In the genomic region with DNA sequence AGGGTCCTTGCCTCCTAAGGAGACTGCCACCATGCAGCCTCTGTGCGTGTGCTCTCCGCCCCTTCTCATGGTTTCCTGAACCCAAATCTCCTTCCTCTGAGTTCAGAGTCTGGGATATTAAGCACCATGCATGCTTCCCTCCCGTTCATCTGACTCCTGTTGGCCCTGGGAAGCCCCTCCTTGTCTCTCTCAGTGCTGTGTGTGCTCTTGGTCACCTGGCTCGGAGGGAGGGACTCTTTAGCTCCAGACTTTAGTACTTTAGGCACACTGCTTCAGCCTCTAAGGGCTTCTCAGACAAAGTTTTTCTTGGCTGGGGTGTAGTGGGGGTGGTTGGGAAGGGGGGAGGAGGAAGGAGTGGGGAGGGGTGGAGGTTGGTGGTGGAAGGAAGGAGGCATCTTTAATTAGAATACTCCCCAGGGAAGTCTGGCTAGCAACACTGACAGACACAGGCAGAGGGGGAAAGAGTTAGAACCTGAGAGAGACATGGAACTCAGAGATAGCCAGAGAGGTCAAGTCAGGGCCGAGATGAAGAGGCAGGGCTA, we compare ENCODE assay signal across 11 mouse cellular contexts. TPM values are rescaled to one million over a fixed set of nuclear protein-coding genes. Genes with fewer than 3 reads are reported as not detected.
DNase-seq lines count a peak whose midpoint lies in the region; ATAC-seq and TF ChIP-seq lines count a peak whose summit lies in the region.
"Had no signal": no experiment of that assay in that cellular context is flagged by ENCODE, and none has a peak within 500 bp of the region (broad histone marks: within the 10 kb centered on the region; RNA-seq: fewer than 3 reads in every experiment).

No protein-coding gene starts in this region.

- no peaks in the 10 kb centered on the region for H3K36me3 ChIP-seq in heart, embryonic 15.5 days
- H3K36me3 ChIP-seq in lung, embryonic 14.5 days (ENCODE audit: insufficient read depth) = no peaks in the 10 kb centered on the region
- no peaks in the 10 kb centered on the region for H3K36me3 ChIP-seq in liver, embryonic 15.5 days (replicated peaks)
- no peaks in the 10 kb centered on the region for H3K36me3 ChIP-seq in stomach, postnatal 0 days (ENCODE audit: control insufficient read depth, insufficient read depth, low read length)
- H3K36me3 ChIP-seq: forebrain, embryonic 10.5 days; hindbrain, embryonic 12.5 days had no signal

- H3K4me2 ChIP-seq in heart, embryonic 15.5 days = peak overlapping the region; percentile 43
- peak overlapping the region; percentile 29; the same call in 1 of the 2 replicates for H3K4me2 ChIP-seq in lung, embryonic 14.5 days
- H3K4me2 ChIP-seq in liver, embryonic 15.5 days = peak overlapping the region; percentile 32
- H3K4me2 ChIP-seq in stomach, postnatal 0 days (replicated peaks; ENCODE audit: low read depth) = no peak overlapping the region
- H3K4me2 ChIP-seq: hindbrain, embryonic 12.5 days had no signal

- TF ChIP-seq CTCF in lung, embryonic 14.5 days (IDR thresholded peaks at IDR 0.05; ENCODE audit: low read depth) = no peak
- TF ChIP-seq CTCF in stomach, postnatal 0 days (IDR thresholded peaks at IDR 0.05; ENCODE audit: low read depth) = no peak

- TF ChIP-seq EP300 in stomach, postnatal 0 days (optimal IDR thresholded peaks at IDR 0.05) = no peak

- H3K9ac ChIP-seq in heart, embryonic 15.5 days = no peak overlapping the region
- H3K9ac ChIP-seq in lung, embryonic 14.5 days = no peak overlapping the region; the same call in 1 of the 2 replicates
- no peak overlapping the region for H3K9ac ChIP-seq in liver, embryonic 15.5 days
- no peak overlapping the region for H3K9ac ChIP-seq in stomach, postnatal 0 days (ENCODE audit: low read length)
- H3K9ac ChIP-seq: hindbrain, embryonic 12.5 days had no signal

- no peaks in the 10 kb centered on the region for H3K9me3 ChIP-seq in heart, embryonic 15.5 days (replicated peaks)
- H3K9me3 ChIP-seq in lung, embryonic 14.5 days (ENCODE audit: low read depth, low read length) = no peaks in the 10 kb centered on the region
- H3K9me3 ChIP-seq in liver, embryonic 15.5 days (replicated peaks) = no peaks in the 10 kb centered on the region
- H3K9me3 ChIP-seq in stomach, postnatal 0 days (ENCODE audit: control insufficient read depth, low read length) = no peaks in the 10 kb centered on the region
- H3K9me3 ChIP-seq: forebrain, embryonic 10.5 days; hindbrain, embryonic 12.5 days had no signal

- intact Hi-C loops in heart, postnatal 14 days (cut with DNase I) = loop anchor here (10.0 kb wide), 1 partner anchor 673 kb away; no protein-coding TSS in a partner anchor

- no peak overlapping the region for H3K4me3 ChIP-seq in heart, embryonic 15.5 days
- H3K4me3 ChIP-seq in lung, embryonic 14.5 days (ENCODE audit: low read depth, low read length) = no peak overlapping the region
- no peak overlapping the region for H3K4me3 ChIP-seq in liver, embryonic 15.5 days (replicated peaks)
- H3K4me3 ChIP-seq in stomach, postnatal 0 days (ENCODE audit: low read depth, low read length) = no peak overlapping the region
- H3K4me3 ChIP-seq: forebrain, embryonic 10.5 days; hindbrain, embryonic 12.5 days had no signal

- no peaks in the 10 kb centered on the region for H3K27me3 ChIP-seq in heart, embryonic 15.5 days
- no peaks in the 10 kb centered on the region for H3K27me3 ChIP-seq in lung, embryonic 14.5 days (ENCODE audit: insufficient read depth, low read length)
- peaks cover 11% of the 10 kb centered on the region for H3K27me3 ChIP-seq in liver, embryonic 15.5 days
- no peaks in the 10 kb centered on the region for H3K27me3 ChIP-seq in stomach, postnatal 0 days (ENCODE audit: control insufficient read depth, insufficient read depth, low read length)

- H3K27ac ChIP-seq in heart, embryonic 15.5 days = peak overlapping the region; percentile 65
- peak overlapping the region; percentile 87 for H3K27ac ChIP-seq in lung, embryonic 14.5 days (ENCODE audit: low read depth)
- H3K27ac ChIP-seq in liver, embryonic 15.5 days (replicated peaks) = 0 out of 2 replicates have a peak overlapping the region, but pooled peaks have one; percentile 62
- H3K27ac ChIP-seq in stomach, postnatal 0 days (replicated peaks) = peak overlapping the region; percentile 3; the same call in 1 of the 2 replicates
- H3K27ac ChIP-seq: forebrain, embryonic 10.5 days; hindbrain, embryonic 12.5 days had no signal

- WGBS in heart, embryonic 15.5 days = 31% methylated on average over 5 of the region's 5 CpGs
- WGBS in lung, embryonic 14.5 days = 27% methylated on average over 5 of the region's 5 CpGs
- 18% methylated on average over 5 of the region's 5 CpGs for WGBS in liver, embryonic 15.5 days (ENCODE audit: insufficient replicate concordance)
- WGBS in stomach, postnatal 0 days = 35% methylated on average over 5 of the region's 5 CpGs

- DNase-seq in heart, postnatal 14 days = no peak
- peak; percentile 35 for DNase-seq in lung, embryonic 14.5 days
- no peak for DNase-seq in lung, postnatal 14 days
- DNase-seq in stomach, postnatal 0 days (ENCODE audit: low spot score) = no peak
- DNase-seq in cerebellum, adult 9-10 months = no peak
- DNase-seq: adrenal gland, adult 8-10 months had no signal

- H3K4me1 ChIP-seq in heart, embryonic 15.5 days (replicated peaks) = peaks cover 41% of the 10 kb centered on the region
- H3K4me1 ChIP-seq in lung, embryonic 14.5 days (ENCODE audit: insufficient read depth) = peaks cover 33% of the 10 kb centered on the region
- peaks cover 24% of the 10 kb centered on the region for H3K4me1 ChIP-seq in liver, embryonic 15.5 days (replicated peaks)
- peaks cover 4% of the 10 kb centered on the region; the same call in 1 of the 2 replicates for H3K4me1 ChIP-seq in stomach, postnatal 0 days (replicated peaks; ENCODE audit: control insufficient read depth, insufficient read depth)

- ATAC-seq in heart, embryonic 15.5 days (replicated peaks; ENCODE audit: insufficient number of reproducible peaks, insufficient read depth, low FRiP score, low read depth) = no peak
- peak; percentile 22; the same call in 1 of the 2 replicates for ATAC-seq in lung, embryonic 14.5 days (ENCODE audit: insufficient read depth)
- ATAC-seq in liver, embryonic 15.5 days (ENCODE audit: insufficient read depth) = no peak
- ATAC-seq in stomach, postnatal 0 days (ENCODE audit: low FRiP score, low TSS enrichment) = no peak
- ATAC-seq in megakaryocyte progenitor cell, adult 5-6 weeks (replicated peaks; ENCODE audit: poor library complexity) = no peak

RNA-seq across cellular contexts. Expression of a gene that starts 12.5 kb away (rescaled TPM):
- polyA plus RNA-seq in heart, embryonic 15.5 days (2015; fragmentation: Nextera tagmentation; extraction: Ambion mirVana) = 23.0 and 29.7 TPM in 2 replicates
- total RNA-seq in heart, postnatal 14 days (2021) = 10 to 100 TPM; 19.0 to 21.4 TPM
- polyA plus RNA-seq in lung, embryonic 14.5 days (2014; fragmentation: Nextera tagmentation; extraction: Ambion mirVana) = 30.2 and 33.4 TPM in 2 replicates
- polyA plus RNA-seq in liver, embryonic 15.5 days (2015; fragmentation: Nextera tagmentation; extraction: Ambion mirVana) = 20.9 and 22.8 TPM in 2 replicates
- polyA plus RNA-seq in stomach, postnatal 0 days (2015; fragmentation: Nextera tagmentation; extraction: Ambion mirVana) = 31.0 and 36.2 TPM in 2 replicates
- 32.0 and 36.6 TPM in 2 replicates for total RNA-seq in megakaryocyte progenitor cell, adult 5-6 weeks (2015)
- 40.4 and 40.5 TPM in 2 replicates for total RNA-seq in megakaryocyte progenitor cell, adult 5-6 weeks (2017)

Comparison
In these comparisons a context has a peak if more than half of its experiments do, and no peak if none do; other contexts are left out.
1. H3K27ac ChIP-seq: peak in every context shown above with its lines; median percentile 87 in lung, embryonic 14.5 days; 65 in heart, embryonic 15.5 days; 62 in liver, embryonic 15.5 days; 3 in stomach, postnatal 0 days.